Mouse (Mus musculus): ENCODE results near the gene Exoc3l2.

GRCm38 (mm10) chr7:19429726-19430125, 33.4 kb upstream of the Exoc3l2 start:
- TF ChIP-seq POLR2A (IDR thresholded peaks at IDR 0.05; ENCODE audit: low read depth, low read length) (no peak), CTCF (conservative IDR thresholded peaks at IDR 0.05; ENCODE audit: insufficient read depth, insufficient read length, low read depth, low read length) (no peak)

Data from kidney, adult 2 months (tissue).